ENCODE assay signal across 23 mouse cellular contexts in genomic region chr17:87903725-87904124, GRCm38 (mm10). TPM values are rescaled to one million over a fixed set of nuclear protein-coding genes. Genes with fewer than 3 reads are reported as not detected.
DNase-seq lines count a peak whose midpoint lies in the region; ATAC-seq lines count a peak whose summit lies in the region.
"Had no signal": no experiment of that assay in that cellular context is flagged by ENCODE, and none has a peak within 500 bp of the region (broad histone marks: within the 10 kb centered on the region; RNA-seq: fewer than 3 reads in every experiment).

No protein-coding gene starts in this region.

- H3K9me3 ChIP-seq in forebrain, embryonic 13.5 days (replicated peaks): no peaks in the 10 kb centered on the region
- no peaks in the 10 kb centered on the region for H3K9me3 ChIP-seq in forebrain, embryonic 10.5 days
- no peaks in the 10 kb centered on the region for H3K9me3 ChIP-seq in intestine, embryonic 14.5 days (ENCODE audit: control insufficient read depth, low read length)
- no peaks in the 10 kb centered on the region for H3K9me3 ChIP-seq in intestine, embryonic 16.5 days (ENCODE audit: control insufficient read depth, low read length)
- H3K9me3 ChIP-seq in midbrain, embryonic 12.5 days: no peaks in the 10 kb centered on the region
- H3K9me3 ChIP-seq in neural tube, embryonic 14.5 days (ENCODE audit: control insufficient read depth, low read length): no peaks in the 10 kb centered on the region
- H3K9me3 ChIP-seq: embryonic facial prominence, embryonic 13.5 days; hindbrain, embryonic 12.5 days had no signal

- H3K4me3 ChIP-seq in forebrain, embryonic 13.5 days: no peak overlapping the region
- no peak overlapping the region for H3K4me3 ChIP-seq in forebrain, embryonic 10.5 days
- no peak overlapping the region for H3K4me3 ChIP-seq in intestine, embryonic 14.5 days (ENCODE audit: low read depth, low read length)
- no peak overlapping the region for H3K4me3 ChIP-seq in intestine, embryonic 16.5 days (ENCODE audit: low read length)
- H3K4me3 ChIP-seq in midbrain, embryonic 12.5 days: no peak overlapping the region
- no peak overlapping the region for H3K4me3 ChIP-seq in neural tube, embryonic 14.5 days (ENCODE audit: low read depth, low read length)
- H3K4me3 ChIP-seq: embryonic facial prominence, embryonic 13.5 days; hindbrain, embryonic 12.5 days; megakaryocyte, embryonic 14.5 days had no signal

- H3K9ac ChIP-seq in forebrain, embryonic 13.5 days: no peak overlapping the region
- no peak overlapping the region for H3K9ac ChIP-seq in intestine, embryonic 14.5 days (ENCODE audit: low read length)
- H3K9ac ChIP-seq in intestine, embryonic 16.5 days (ENCODE audit: low read depth, low read length): no peak overlapping the region
- H3K9ac ChIP-seq in midbrain, embryonic 12.5 days (replicated peaks): no peak overlapping the region
- no peak overlapping the region for H3K9ac ChIP-seq in neural tube, embryonic 14.5 days (replicated peaks; ENCODE audit: low read depth, low read length)
- H3K9ac ChIP-seq: embryonic facial prominence, embryonic 13.5 days; hindbrain, embryonic 12.5 days had no signal

- ATAC-seq in forebrain, embryonic 13.5 days: no peak; the same call in 1 of the 2 replicates
- no peak for ATAC-seq in intestine, embryonic 14.5 days (replicated peaks; ENCODE audit: low FRiP score, low TSS enrichment, low read depth)
- no peak for ATAC-seq in intestine, embryonic 16.5 days
- no peak for ATAC-seq in midbrain, embryonic 12.5 days (ENCODE audit: low FRiP score, low read depth)
- ATAC-seq in neural tube, embryonic 14.5 days (ENCODE audit: low read depth): no peak
- ATAC-seq: activated CD4-positive, CD25-positive, alpha-beta regulatory T cell, adult 4 months; CD4-positive, CD25-positive, alpha-beta regulatory T cell, adult 4 months had no signal

- no peaks in the 10 kb centered on the region for H3K27me3 ChIP-seq in forebrain, embryonic 13.5 days
- no peaks in the 10 kb centered on the region for H3K27me3 ChIP-seq in forebrain, embryonic 10.5 days (ENCODE audit: poor library complexity, severe bottlenecking)
- no peaks in the 10 kb centered on the region for H3K27me3 ChIP-seq in intestine, embryonic 14.5 days (replicated peaks; ENCODE audit: control insufficient read depth, insufficient read depth, low read length)
- H3K27me3 ChIP-seq in intestine, embryonic 16.5 days (replicated peaks; ENCODE audit: control insufficient read depth, insufficient read depth, low read length): no peaks in the 10 kb centered on the region
- H3K27me3 ChIP-seq in midbrain, embryonic 12.5 days: peaks cover 7% of the 10 kb centered on the region; the same call in 1 of the 2 replicates
- H3K27me3 ChIP-seq in neural tube, embryonic 14.5 days (ENCODE audit: control insufficient read depth, insufficient read depth, low read length): no peaks in the 10 kb centered on the region
- H3K27me3 ChIP-seq: embryonic facial prominence, embryonic 13.5 days; hindbrain, embryonic 12.5 days; megakaryocyte, embryonic 14.5 days had no signal

- H3K4me2 ChIP-seq in forebrain, embryonic 13.5 days: peak overlapping the region; percentile 2; the same call in 1 of the 2 replicates
- no peak overlapping the region for H3K4me2 ChIP-seq in intestine, embryonic 14.5 days (ENCODE audit: low read length)
- H3K4me2 ChIP-seq in intestine, embryonic 16.5 days (ENCODE audit: low read depth, low read length): no peak overlapping the region
- H3K4me2 ChIP-seq in midbrain, embryonic 12.5 days (replicated peaks): no peak overlapping the region
- no peak overlapping the region for H3K4me2 ChIP-seq in neural tube, embryonic 14.5 days (ENCODE audit: low read depth, low read length)
- H3K4me2 ChIP-seq: embryonic facial prominence, embryonic 13.5 days; hindbrain, embryonic 12.5 days had no signal

- peak overlapping the region; percentile 48; the same call in 1 of the 2 replicates for H3K27ac ChIP-seq in forebrain, embryonic 13.5 days
- H3K27ac ChIP-seq in forebrain, embryonic 10.5 days: no peak overlapping the region
- H3K27ac ChIP-seq in intestine, embryonic 14.5 days (ENCODE audit: low read depth): no peak overlapping the region
- no peak overlapping the region for H3K27ac ChIP-seq in intestine, embryonic 16.5 days (ENCODE audit: low read length)
- H3K27ac ChIP-seq in midbrain, embryonic 12.5 days (replicated peaks): peak overlapping the region; percentile 69
- H3K27ac ChIP-seq in neural tube, embryonic 14.5 days (ENCODE audit: low read depth, low read length): peak overlapping the region; percentile 55; the same call in 1 of the 2 replicates
- H3K27ac ChIP-seq: embryonic facial prominence, embryonic 13.5 days; hindbrain, embryonic 12.5 days had no signal

- 87% methylated on average over 8 of the region's 8 CpGs for WGBS in forebrain, embryonic 13.5 days
- 89% methylated on average over 8 of the region's 8 CpGs for WGBS in forebrain, embryonic 10.5 days
- WGBS in intestine, embryonic 14.5 days: 91% methylated on average over 8 of the region's 8 CpGs
- WGBS in intestine, embryonic 16.5 days: 93% methylated on average over 8 of the region's 8 CpGs
- WGBS in midbrain, embryonic 12.5 days: 87% methylated on average over 8 of the region's 8 CpGs
- WGBS in neural tube, embryonic 14.5 days: 93% methylated on average over 8 of the region's 8 CpGs

- H3K36me3 ChIP-seq in forebrain, embryonic 13.5 days (ENCODE audit: poor library complexity, severe bottlenecking): no peaks in the 10 kb centered on the region
- no peaks in the 10 kb centered on the region for H3K36me3 ChIP-seq in forebrain, embryonic 10.5 days (replicated peaks)
- no peaks in the 10 kb centered on the region for H3K36me3 ChIP-seq in intestine, embryonic 14.5 days (ENCODE audit: control insufficient read depth, insufficient read depth, low read length)
- no peaks in the 10 kb centered on the region for H3K36me3 ChIP-seq in intestine, embryonic 16.5 days (ENCODE audit: control insufficient read depth, insufficient read depth, low read length)
- H3K36me3 ChIP-seq in midbrain, embryonic 12.5 days: no peaks in the 10 kb centered on the region
- no peaks in the 10 kb centered on the region for H3K36me3 ChIP-seq in neural tube, embryonic 14.5 days (ENCODE audit: control insufficient read depth, insufficient read depth, low read length)
- H3K36me3 ChIP-seq: embryonic facial prominence, embryonic 13.5 days; hindbrain, embryonic 12.5 days had no signal

- peaks cover 18% of the 10 kb centered on the region for H3K4me1 ChIP-seq in forebrain, embryonic 13.5 days
- peaks cover 24% of the 10 kb centered on the region for H3K4me1 ChIP-seq in forebrain, embryonic 10.5 days
- no peaks in the 10 kb centered on the region for H3K4me1 ChIP-seq in intestine, embryonic 14.5 days (replicated peaks; ENCODE audit: control insufficient read depth, insufficient read depth, low read length)
- no peaks in the 10 kb centered on the region for H3K4me1 ChIP-seq in intestine, embryonic 16.5 days (ENCODE audit: control insufficient read depth, insufficient read depth, low read length)
- peaks cover 20% of the 10 kb centered on the region; the same call in 1 of the 2 replicates for H3K4me1 ChIP-seq in midbrain, embryonic 12.5 days
- no peaks in the 10 kb centered on the region; the same call in 1 of the 2 replicates for H3K4me1 ChIP-seq in neural tube, embryonic 14.5 days (ENCODE audit: control insufficient read depth, insufficient read depth, low read length)
- H3K4me1 ChIP-seq: embryonic facial prominence, embryonic 13.5 days; megakaryocyte, embryonic 14.5 days had no signal

- DNase-seq in forebrain, embryonic 10.5 days (ENCODE audit: extremely low spot score, low spot score): no peak
- peak; percentile 49 for DNase-seq in intestine, embryonic 14.5 days (ENCODE audit: low spot score)
- no peak for DNase-seq in cerebellum, postnatal 14 days
- no peak for DNase-seq in ovary, adult 18-20 months (ENCODE audit: low spot score)
- DNase-seq: adrenal gland, postnatal 10 days; cerebellum, adult 11 months; gastrocnemius, postnatal 14 days; kidney, adult 11 months; lung, adult 2 months; thymus, postnatal 25 days had no signal

RNA-seq across cellular contexts. Expression of gene Rpl36-ps4, which starts 17.1 kb away (rescaled TPM):
- polyA plus RNA-seq in forebrain, embryonic 13.5 days (2015; fragmentation: Nextera tagmentation; extraction: Ambion mirVana): not detected in 2 replicates
- polyA plus RNA-seq in forebrain, embryonic 10.5 days (2016; fragmentation: Nextera tagmentation; extraction: Ambion mirVana): not detected in 2 replicates
- not detected in 2 replicates for polyA plus RNA-seq in intestine, embryonic 14.5 days (2014; fragmentation: Nextera tagmentation; extraction: Ambion mirVana)
- polyA plus RNA-seq in intestine, embryonic 16.5 days (2015; fragmentation: Nextera tagmentation; extraction: Ambion mirVana): not detected in 2 replicates
- polyA plus RNA-seq in midbrain, embryonic 12.5 days (2016; fragmentation: Nextera tagmentation; extraction: Ambion mirVana): not detected in 2 replicates
- polyA plus RNA-seq in neural tube, embryonic 14.5 days (2014; fragmentation: Nextera tagmentation; extraction: Ambion mirVana): not detected in 2 replicates
- polyA plus RNA-seq: activated CD4-positive, CD25-positive, alpha-beta regulatory T cell, adult 4 months; CD4-positive, CD25-positive, alpha-beta regulatory T cell, adult 4 months; embryonic facial prominence, embryonic 13.5 days; heart, embryonic 16.5 days; hindbrain, embryonic 12.5 days; kidney, embryonic 16.5 days; liver, adult 2 months; lung, adult 2 months; small intestine, adult 2 months had no signal

Comparison
In these comparisons a context has a peak if more than half of its experiments do, and no peak if none do; other contexts are left out.
1. H3K27ac ChIP-seq: peak in forebrain, embryonic 13.5 days (single experiment), midbrain, embryonic 12.5 days (single experiment) and neural tube, embryonic 14.5 days (single experiment); none in forebrain, embryonic 10.5 days (single experiment), intestine, embryonic 14.5 days (single experiment) and intestine, embryonic 16.5 days (single experiment).